Mouse (Mus musculus): ENCODE results near the gene Tmem131l.

- TF ChIP-seq CTCF (IDR thresholded peaks at IDR 0.05; ENCODE audit: low read depth) (no peak), EP300 (optimal IDR thresholded peaks at IDR 0.05) (no peak)
Measured at GRCm38 (mm10) chr3:84035728-84036364, 4.1 kb downstream of the Tmem131l start.

Data from stomach, postnatal 0 days (tissue).